Mouse (Mus musculus) neutrophil, adult 5-6 weeks (primary cell): ENCODE data around the gene Gm525. TPM values are rescaled to one million over a fixed set of nuclear protein-coding genes. Genes with fewer than 3 reads are reported as not detected.

Source experiments
- total RNA-seq: library from RNA; stranded (forward); fragments of 200-1000 nt; gene quantifications from 2 replicates; pipeline ENCODE4 v1.2.3, GENCODE M21; 2017

Gm525 gene
- total RNA-seq, 1 experiment from 2014 or later = not detected

Other genes with a start within 250 kb of the Gm525 start
- 0.74 TPM in 1 of 2 replicates, not detected in the other for gene Akap1, start 209.3 kb upstream of the Gm525 start, total RNA-seq
- gene Scpep1, start 118.4 kb upstream of the Gm525 start, total RNA-seq = 31.9 and 40.1 TPM in 2 replicates
- gene Elobl, start 106.9 kb upstream of the Gm525 start, total RNA-seq = not detected in 2 replicates
- gene Coil, start 103.6 kb upstream of the Gm525 start, total RNA-seq = 6.5 and 7.8 TPM in 2 replicates
- 97.7 and 107 TPM in 2 replicates for gene Trim25, start 74.5 kb upstream of the Gm525 start, total RNA-seq
- gene Dgke, start 7.0 kb upstream of the Gm525 start, total RNA-seq = 9.7 and 9.9 TPM in 2 replicates
- gene Nog, start 228.5 kb downstream of the Gm525 start, total RNA-seq = not detected in 2 replicates